15 mouse cellular contexts compared by ENCODE assay signal in genomic region chr12:82815982-82816381, GRCm38 (mm10).
"Had no signal": no experiment of that assay in that cellular context is flagged by ENCODE, and none has a peak within 500 bp of the region (broad histone marks: within the 10 kb centered on the region; RNA-seq: fewer than 3 reads in every experiment).

No protein-coding gene starts in this region.

- H3K27me3 ChIP-seq: limb, embryonic 15.5 days; liver, embryonic 12.5 days; lung, embryonic 15.5 days; megakaryocyte, embryonic 14.5 days; midbrain, embryonic 15.5 days; neural tube, embryonic 13.5 days had no signal

- H3K27ac ChIP-seq: left cerebral cortex, adult 2 months; limb, embryonic 15.5 days; liver, embryonic 12.5 days; lung, embryonic 15.5 days; macrophage; midbrain, embryonic 15.5 days; neural tube, embryonic 13.5 days had no signal

- H3K4me1 ChIP-seq: limb, embryonic 15.5 days; liver, embryonic 12.5 days; lung, embryonic 15.5 days; megakaryocyte, embryonic 14.5 days; midbrain, embryonic 15.5 days; neural tube, embryonic 13.5 days had no signal

- H3K36me3 ChIP-seq: limb, embryonic 15.5 days; liver, embryonic 12.5 days; lung, embryonic 15.5 days; midbrain, embryonic 15.5 days; neural tube, embryonic 13.5 days had no signal

- H3K4me2 ChIP-seq: limb, embryonic 15.5 days; liver, embryonic 12.5 days; lung, embryonic 15.5 days; midbrain, embryonic 11.5 days; midbrain, embryonic 15.5 days; neural tube, embryonic 13.5 days had no signal

- H3K4me3 ChIP-seq: left cerebral cortex, adult 2 months; limb, embryonic 15.5 days; liver, embryonic 12.5 days; lung, embryonic 15.5 days; megakaryocyte, embryonic 14.5 days; midbrain, embryonic 15.5 days; neural tube, embryonic 13.5 days had no signal

- H3K9me3 ChIP-seq: limb, embryonic 15.5 days; liver, embryonic 12.5 days; lung, embryonic 15.5 days; midbrain, embryonic 15.5 days; neural tube, embryonic 13.5 days had no signal

- ATAC-seq: liver, embryonic 12.5 days; midbrain, embryonic 15.5 days had no signal

- DNase-seq: kidney, postnatal 10 days; kidney, postnatal 4 days; lung, postnatal 14 days; retina, postnatal 1 day; right cerebral cortex, postnatal 14 days; thymus, postnatal 4 days had no signal

- H3K9ac ChIP-seq: limb, embryonic 15.5 days; liver, embryonic 12.5 days; lung, embryonic 15.5 days; midbrain, embryonic 15.5 days; neural tube, embryonic 13.5 days had no signal
